Mouse (Mus musculus): ENCODE data around the gene Ncf2. TPM values are rescaled to one million over a fixed set of nuclear protein-coding genes. Genes with fewer than 3 reads are reported as not detected.

The Ncf2 gene
- polyA plus RNA-seq (2012; rRNA removed): 2.0 and 2.7 TPM in 2 replicates

GRCm38 (mm10) chr1:152799897-152800296 lies at the start of gene Ncf2:
Gene Ncf2, plus strand, starts transcription at chr1:152800194.
- no peak for DNase-seq
- Histone ChIP-seq H3K27ac (ENCODE audit: insufficient read depth, low read length) (no peak within 1 kb of the TSS), H3K4me3 (replicated peaks; ENCODE audit: insufficient read depth, low read depth, low read length) (no peak within 1 kb of the TSS), H3K27me3 (ENCODE audit: control insufficient read depth, insufficient read depth, low read length) (no peaks in the 10 kb centered on the region), H3K4me1 (ENCODE audit: control insufficient read depth, insufficient read depth, low read length) (no peaks in the 10 kb centered on the region)
- TF ChIP-seq CTCF (IDR thresholded peaks at IDR 0.05; ENCODE audit: borderline replicate concordance, insufficient read depth, low read depth, low read length) (no peak), POLR2A (IDR thresholded peaks at IDR 0.05; ENCODE audit: borderline replicate concordance, insufficient read depth, low read length) (no peak)
- 44% methylated on average over 2 of the region's 2 CpGs for WGBS

GRCm38 (mm10) chr1:152750312-152750965 lies 49.6 kb upstream of the Ncf2 start, which contains the start of gene Apobec4:
Gene Apobec4, plus strand, starts transcription at chr1:152750551.
- Histone ChIP-seq H3K27me3 (ENCODE audit: control insufficient read depth, insufficient read depth, low read length) (no peaks in the 10 kb centered on the region), H3K4me1 (ENCODE audit: control insufficient read depth, insufficient read depth, low read length) (no peaks in the 10 kb centered on the region), H3K27ac (ENCODE audit: insufficient read depth, low read length) (no peak within 1 kb of the TSS), H3K4me3 (replicated peaks; ENCODE audit: insufficient read depth, low read depth, low read length) (no peak within 1 kb of the TSS)
- 51% methylated on average over 13 of the region's 13 CpGs for WGBS
- DNase-seq: no peak
- TF ChIP-seq POLR2A (IDR thresholded peaks at IDR 0.05; ENCODE audit: borderline replicate concordance, insufficient read depth, low read length) (no peak), CTCF (IDR thresholded peaks at IDR 0.05; ENCODE audit: borderline replicate concordance, insufficient read depth, low read depth, low read length) (no peak)

GRCm38 (mm10) chr1:152761791-152762190 lies 38.2 kb upstream of the Ncf2 start:
- no peak for TF ChIP-seq POLR2A (IDR thresholded peaks at IDR 0.05; ENCODE audit: borderline replicate concordance, insufficient read depth, low read length)
- H3K4me1 ChIP-seq (ENCODE audit: control insufficient read depth, insufficient read depth, low read length): no peaks in the 10 kb centered on the region
- no peak for DNase-seq
- H3K27ac ChIP-seq (ENCODE audit: insufficient read depth, low read length): no peak overlapping the region
- H3K27me3 ChIP-seq (ENCODE audit: control insufficient read depth, insufficient read depth, low read length): no peaks in the 10 kb centered on the region
- no peak overlapping the region for H3K4me3 ChIP-seq (replicated peaks; ENCODE audit: insufficient read depth, low read depth, low read length)
- 84% methylated on average over 2 of the region's 2 CpGs for WGBS

- TF ChIP-seq CTCF (IDR thresholded peaks at IDR 0.05; ENCODE audit: borderline replicate concordance, insufficient read depth, low read depth, low read length) (no peak), POLR2A (IDR thresholded peaks at IDR 0.05; ENCODE audit: borderline replicate concordance, insufficient read depth, low read length) (peak; percentile 90)
- Histone ChIP-seq H3K4me3 (replicated peaks; ENCODE audit: insufficient read depth, low read depth, low read length) (peak within 1 kb of the TSS; percentile 77), H3K4me1 (ENCODE audit: control insufficient read depth, insufficient read depth, low read length) (no peaks in the 10 kb centered on the region; the same call in 1 of the 2 replicates), H3K27ac (ENCODE audit: insufficient read depth, low read length) (peak within 1 kb of the TSS; percentile 7), H3K27me3 (ENCODE audit: control insufficient read depth, insufficient read depth, low read length) (no peaks in the 10 kb centered on the region)
- peak; percentile 96 to 97 for DNase-seq
- under 1% methylated on average over 86 of the region's 86 CpGs for WGBS
Observed at GRCm38 (mm10) chr1:152766032-152766772, 33.8 kb upstream of the Ncf2 start, which contains the start of the genes Rgl1 and Arpc5. Gene Rgl1, minus strand, starts transcription at chr1:152766351. Gene Arpc5, plus strand, starts transcription at chr1:152766542.

GRCm38 (mm10) chr1:152766804-152767748 lies 32.9 kb upstream of the Ncf2 start:
- H3K4me3 ChIP-seq (replicated peaks; ENCODE audit: insufficient read depth, low read depth, low read length): peak overlapping the region; percentile 77
- H3K4me1 ChIP-seq (ENCODE audit: control insufficient read depth, insufficient read depth, low read length): no peaks in the 10 kb centered on the region; the same call in 1 of the 2 replicates
- peak overlapping the region; percentile 7 for H3K27ac ChIP-seq (ENCODE audit: insufficient read depth, low read length)
- H3K27me3 ChIP-seq (ENCODE audit: control insufficient read depth, insufficient read depth, low read length): no peaks in the 10 kb centered on the region
- no peak for TF ChIP-seq POLR2A (IDR thresholded peaks at IDR 0.05; ENCODE audit: borderline replicate concordance, insufficient read depth, low read length)
- TF ChIP-seq CTCF (IDR thresholded peaks at IDR 0.05; ENCODE audit: borderline replicate concordance, insufficient read depth, low read depth, low read length): no peak
- under 1% methylated on average over 56 of the region's 60 CpGs for WGBS
- DNase-seq: no peak

- Histone ChIP-seq H3K4me3 (replicated peaks; ENCODE audit: insufficient read depth, low read depth, low read length) (peak overlapping the region; percentile 51), H3K4me1 (ENCODE audit: control insufficient read depth, insufficient read depth, low read length) (no peaks in the 10 kb centered on the region; the same call in 1 of the 2 replicates), H3K27me3 (ENCODE audit: control insufficient read depth, insufficient read depth, low read length) (no peaks in the 10 kb centered on the region), H3K27ac (ENCODE audit: insufficient read depth, low read length) (no peak overlapping the region)
- peak; percentile 85 to 89 for DNase-seq
- 6% methylated on average over 5 of the region's 5 CpGs for WGBS
- TF ChIP-seq CTCF (IDR thresholded peaks at IDR 0.05; ENCODE audit: borderline replicate concordance, insufficient read depth, low read depth, low read length) (peak; percentile 38; the same call in 1 of the 2 replicates), POLR2A (IDR thresholded peaks at IDR 0.05; ENCODE audit: borderline replicate concordance, insufficient read depth, low read length) (no peak)
Observed at GRCm38 (mm10) chr1:152767749-152768488, 32.1 kb upstream of the Ncf2 start.
